Mouse (Mus musculus) heart, adult 2 months (tissue): ENCODE measurements around the gene Vps37b. TPM values are rescaled to one million over a fixed set of nuclear protein-coding genes. Genes with fewer than 3 reads are reported as not detected.
A peak's percentile ranks its signal among the peaks of the same experiment; 100 is the strongest.

Source experiments
- DNase-seq, 2 experiments: peaks; one replicate each; pipeline ENCODE4 v3.0.0; 2021
- H3K27ac ChIP-seq: fragments of 200-600 bp; 2 replicates; pipeline ENCODE4 v1.8.1; 2022
- H3K27me3 ChIP-seq: fragments of 200-500 bp; 2 replicates; pipeline ENCODE4 v1.6.1; 2012; ENCODE audit warnings: mild to moderate bottlenecking, low read length, inconsistent platforms, mixed read lengths; ENCODE audit not compliant: control insufficient read depth, insufficient read depth
- H3K36me3 ChIP-seq: fragments of 200-500 bp; 2 replicates; pipeline ENCODE4 v1.6.1; 2012; ENCODE audit warnings: low read length, inconsistent platforms; ENCODE audit not compliant: control insufficient read depth, insufficient read depth
- H3K4me1 ChIP-seq: fragments of 200-500 bp; 2 replicates; pipeline ENCODE4 v1.6.1; 2011; ENCODE audit warnings: low read length; ENCODE audit not compliant: control insufficient read depth, insufficient read depth
- H3K4me3 ChIP-seq: fragments of 200-600 bp; 2 replicates; pipeline ENCODE4 v1.8.1; 2022
- H3K79me2 ChIP-seq: fragments of 200-500 bp; replicated peaks from 2 replicates; pipeline ENCODE4 v1.6.1; 2012; ENCODE audit warnings: mild to moderate bottlenecking, inconsistent platforms, low read length, moderate library complexity, mixed read lengths; ENCODE audit not compliant: control insufficient read depth, insufficient read depth
- H3K9ac ChIP-seq: fragments of 200-500 bp; 2 replicates; pipeline ENCODE4 v1.6.1; 2012; ENCODE audit warnings: low read depth, mild to moderate bottlenecking, control low read depth, inconsistent platforms, low read length, mixed read lengths
- CTCF ChIP-seq: fragments of 200-600 bp; IDR thresholded peaks from 2 replicates; pipeline ENCODE4 v1.8.1; 2022; ENCODE audit warnings: antibody characterized with exemption, mild to moderate bottlenecking, moderate library complexity
- EP300 ChIP-seq: fragments of 200-500 bp; IDR thresholded peaks from 2 replicates; pipeline ENCODE4 v1.6.1; 2011; ENCODE audit warnings: low read depth, low read length, control low read depth; ENCODE audit not compliant: insufficient read depth
- POLR2A ChIP-seq: fragments of 200-500 bp; IDR thresholded peaks from 2 replicates; pipeline ENCODE4 v1.6.1; 2011; ENCODE audit warnings: mild to moderate bottlenecking, low read depth, low read length, control low read depth; ENCODE audit not compliant: insufficient read depth
- WGBS: fragments of 180-500 bp; shearing (Covaris S2); methylation state at CpG from one replicate; pipeline ENCODE4 v1.1.7; 2018; 5-methylcytosine and 5-hydroxymethylcytosine counted together
- intact Hi-C: fragments of 180-260 bp; cut with DNase I; formaldehyde crosslinking; loops from one replicate; pipeline ENCODE4 v1.15.1; 2025
- polyA plus RNA-seq: library from polyadenylated mRNA; depleted of rRNA; stranded (reverse); fragments of >200 nt; gene quantifications from 2 replicates; pipeline ENCODE4 v1.2.3, GENCODE M21; 2012
- total RNA-seq, 2 experiments: library from RNA; stranded (reverse); gene quantifications; 2 replicates each; pipeline ENCODE4 v1.2.3; 2021

Gene Vps37b
- total and polyA plus RNA-seq, 3 experiments = 16.0 to 22.7 (median 16.7) TPM

GRCm38 (mm10) chr5:124012885-124013284 lies 19.2 kb downstream of the Vps37b start:
- H3K27ac ChIP-seq = peak overlapping the region; percentile 81
- intact Hi-C loops = no loop called here
- no peaks in the 10 kb centered on the region for H3K27me3 ChIP-seq
- WGBS = 55% methylated on average over 10 of the region's 10 CpGs
- no peak overlapping the region for H3K9ac ChIP-seq
- H3K36me3 ChIP-seq = peaks cover 3% of the 10 kb centered on the region; the same call in 1 of the 2 replicates
- no peak for TF ChIP-seq EP300
- TF ChIP-seq CTCF = peak; percentile 11; the same call in 1 of the 2 replicates
- no peak for TF ChIP-seq POLR2A
- H3K4me1 ChIP-seq = peaks cover 41% of the 10 kb centered on the region
- H3K4me3 ChIP-seq = no peak overlapping the region
- H3K79me2 ChIP-seq = peaks cover 12% of the 10 kb centered on the region
- no peak for DNase-seq

DNA sequence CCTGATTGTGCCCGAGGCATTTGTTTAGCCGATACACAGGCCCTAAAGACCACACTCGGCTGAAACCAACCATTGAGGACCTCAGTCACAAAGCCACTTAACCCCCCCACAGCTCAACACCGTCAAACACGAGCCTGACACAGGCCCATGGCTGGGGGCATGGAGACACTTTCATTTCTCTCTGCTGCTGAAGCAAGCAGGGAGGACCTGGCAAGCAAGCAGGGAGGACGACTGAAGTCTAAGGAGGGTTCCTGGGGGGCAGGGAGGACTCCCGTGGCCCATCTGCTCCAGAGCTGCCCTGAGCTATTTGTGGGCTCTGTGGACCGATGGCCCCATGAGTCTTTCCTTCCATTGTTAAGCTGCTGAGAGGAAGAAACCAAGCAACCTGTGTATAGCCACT lies 20.1 kb downstream of the Vps37b start:
- no peak for TF ChIP-seq EP300
- TF ChIP-seq CTCF = no peak
- TF ChIP-seq POLR2A = no peak
- peak overlapping the region; percentile 6; the same call in 1 of the 2 replicates for H3K4me3 ChIP-seq
- no peaks in the 10 kb centered on the region for H3K27me3 ChIP-seq
- intact Hi-C loops = loop anchor here (1.0 kb wide), 1 partner anchor 19 kb away; no protein-coding TSS in a partner anchor
- H3K9ac ChIP-seq = 0 out of 2 replicates have a peak overlapping the region, but pooled peaks have one; percentile 11
- WGBS = 14% methylated on average over 8 of the region's 8 CpGs
- peaks cover 35% of the 10 kb centered on the region for H3K4me1 ChIP-seq
- no peak for DNase-seq
- H3K79me2 ChIP-seq = peaks cover 10% of the 10 kb centered on the region
- H3K27ac ChIP-seq = peak overlapping the region; percentile 81
- H3K36me3 ChIP-seq = peaks cover 3% of the 10 kb centered on the region; the same call in 1 of the 2 replicates

GRCm38 (mm10) chr5:124010910-124011655 lies 21.0 kb downstream of the Vps37b start:
- Histone ChIP-seq H3K27me3 (no peaks in the 10 kb centered on the region), H3K27ac (peak overlapping the region; percentile 81), H3K79me2 (peaks cover 7% of the 10 kb centered on the region), H3K36me3 (peaks cover 3% of the 10 kb centered on the region; the same call in 1 of the 2 replicates), H3K9ac (peak overlapping the region; percentile 18; the same call in 1 of the 2 replicates), H3K4me3 (no peak overlapping the region; the same call in 1 of the 2 replicates), H3K4me1 (peaks cover 29% of the 10 kb centered on the region)
- intact Hi-C loops = loop anchor here (1.0 kb wide), 1 partner anchor 20 kb away; no protein-coding TSS in a partner anchor
- TF ChIP-seq CTCF (no peak), EP300 (no peak), POLR2A (no peak)
- DNase-seq = peak; percentile 72 to 77
- WGBS = 7% methylated on average over 19 of the region's 19 CpGs

GRCm38 (mm10) chr5:124010077-124010476 lies 22.0 kb downstream of the Vps37b start:
- Histone ChIP-seq H3K4me3 (no peak overlapping the region), H3K9ac (no peak overlapping the region), H3K4me1 (peaks cover 23% of the 10 kb centered on the region), H3K36me3 (peaks cover 3% of the 10 kb centered on the region; the same call in 1 of the 2 replicates), H3K79me2 (peaks cover 6% of the 10 kb centered on the region), H3K27ac (peak overlapping the region; percentile 53), H3K27me3 (no peaks in the 10 kb centered on the region)
- DNase-seq = no peak
- WGBS = 72% methylated on average over 8 of the region's 8 CpGs
- intact Hi-C loops = no loop called here
- TF ChIP-seq CTCF = no peak
- no peak for TF ChIP-seq POLR2A
- TF ChIP-seq EP300 = no peak

DNA sequence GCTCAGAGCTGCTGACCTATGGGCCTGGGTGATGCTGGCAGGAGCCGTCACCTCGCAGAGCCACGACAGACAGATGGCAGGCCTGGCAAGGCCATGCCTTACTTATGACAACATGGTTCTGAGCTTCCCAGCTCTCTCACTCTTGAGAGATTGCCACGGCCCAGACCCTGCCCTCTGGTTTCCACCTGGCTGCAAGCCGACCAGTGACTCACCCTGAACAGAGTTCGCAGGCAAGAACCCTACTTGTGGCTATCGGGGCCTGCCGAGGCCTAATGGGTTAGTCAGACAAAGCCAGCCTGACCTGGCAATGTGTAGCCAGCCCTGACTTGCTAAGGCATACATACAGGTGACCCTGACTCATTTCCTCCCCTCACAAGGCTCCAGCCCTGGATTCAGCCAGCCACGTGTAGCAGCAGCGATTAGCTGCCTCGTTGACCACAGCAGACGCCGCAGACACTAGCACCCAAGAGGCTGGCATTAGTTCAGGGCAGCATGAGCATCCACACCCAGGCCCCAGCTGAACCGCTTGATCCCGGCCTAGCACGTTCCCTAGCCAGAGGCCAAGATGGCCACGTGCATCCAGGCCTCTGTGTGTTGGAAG lies 25.1 kb downstream of the Vps37b start:
- H3K79me2 ChIP-seq = 0 out of 2 replicates have a peak, but pooled peaks cover 2% of the 10 kb centered on the region
- no peaks in the 10 kb centered on the region for H3K27me3 ChIP-seq
- H3K9ac ChIP-seq = no peak overlapping the region
- H3K4me1 ChIP-seq = peaks cover 8% of the 10 kb centered on the region
- peak; percentile 66 to 81 for DNase-seq
- intact Hi-C loops = loop anchor here (5.0 kb wide), 1 partner anchor 35 kb away; no protein-coding TSS in a partner anchor
- H3K4me3 ChIP-seq = no peak overlapping the region
- H3K27ac ChIP-seq = peak overlapping the region; percentile 55
- 53% methylated on average over 17 of the region's 17 CpGs for WGBS
- TF ChIP-seq POLR2A (no peak), CTCF (peak; percentile 15; the same call in 1 of the 2 replicates), EP300 (0 out of 2 replicates have a peak, but pooled peaks have one; percentile 26)
- peaks cover 3% of the 10 kb centered on the region; the same call in 1 of the 2 replicates for H3K36me3 ChIP-seq
